ENCODE assay signal across 23 mouse cellular contexts in the genomic region with DNA sequence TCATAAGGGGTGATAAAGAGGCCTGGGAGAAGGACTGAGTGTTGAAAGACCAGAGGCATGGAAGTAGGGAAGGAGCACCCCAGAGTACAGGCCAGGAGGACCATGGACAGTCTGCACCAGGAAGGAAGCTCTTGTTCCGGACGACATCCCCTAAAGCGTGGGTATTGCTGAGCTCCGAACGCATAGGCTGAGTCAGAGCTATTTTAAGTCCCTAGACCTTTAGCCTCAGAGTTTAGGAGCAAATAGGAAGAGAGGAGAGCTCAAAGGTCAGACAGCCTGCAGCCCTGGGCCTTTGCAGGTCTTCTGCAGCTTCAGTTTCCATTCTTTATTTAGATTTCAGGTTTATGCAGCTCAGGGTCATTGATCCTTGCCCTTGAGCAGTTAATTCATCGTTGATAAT.
DNase-seq lines count a peak whose midpoint lies in the region; ATAC-seq and TF ChIP-seq lines count a peak whose summit lies in the region.
"Had no signal": no experiment of that assay in that cellular context is flagged by ENCODE, and none has a peak within 500 bp of the region (broad histone marks: within the 10 kb centered on the region; RNA-seq: fewer than 3 reads in every experiment).

No protein-coding gene starts in this region.

- H3K9me3 ChIP-seq in lung, postnatal 0 days (ENCODE audit: low read length), result no peaks in the 10 kb centered on the region
- no peaks in the 10 kb centered on the region for H3K9me3 ChIP-seq in liver, embryonic 12.5 days (replicated peaks)
- H3K9me3 ChIP-seq: embryonic facial prominence, embryonic 12.5 days; hindbrain, embryonic 15.5 days; limb, embryonic 15.5 days; megakaryocyte, embryonic 14.5 days had no signal

- peak; percentile 52 for ATAC-seq in lung, postnatal 0 days
- ATAC-seq in liver, embryonic 12.5 days, result peak; percentile 62; the same call in 1 of the 2 replicates
- no peak for ATAC-seq in monocyte, adult 5-6 weeks (replicated peaks; ENCODE audit: insufficient number of reproducible peaks, low FRiP score, low TSS enrichment, poor library complexity, severe bottlenecking)
- ATAC-seq: forebrain, embryonic 14.5 days had no signal

- TF ChIP-seq CTCF in lung, postnatal 0 days (IDR thresholded peaks at IDR 0.05), result no peak
- TF ChIP-seq CTCF in small intestine, adult 2 months (IDR thresholded peaks at IDR 0.05; ENCODE audit: extremely low read depth, insufficient read length, insufficient replicate concordance, low read depth, low read length), result no peak

- no peak overlapping the region for H3K9ac ChIP-seq in lung, postnatal 0 days (replicated peaks; ENCODE audit: low read depth)
- H3K9ac ChIP-seq in liver, embryonic 12.5 days, result no peak overlapping the region
- H3K9ac ChIP-seq: embryonic facial prominence, embryonic 12.5 days; heart, embryonic 12.5 days; hindbrain, embryonic 15.5 days; limb, embryonic 15.5 days had no signal

- H3K27me3 ChIP-seq in lung, postnatal 0 days (replicated peaks; ENCODE audit: insufficient read depth, low read length), result no peaks in the 10 kb centered on the region
- H3K27me3 ChIP-seq in liver, embryonic 12.5 days (replicated peaks), result no peaks in the 10 kb centered on the region
- H3K27me3 ChIP-seq in small intestine, adult 2 months (ENCODE audit: control insufficient read depth, insufficient read depth, low read length), result no peaks in the 10 kb centered on the region
- H3K27me3 ChIP-seq: embryonic facial prominence, embryonic 12.5 days; heart, embryonic 12.5 days; hindbrain, embryonic 15.5 days; limb, embryonic 15.5 days; megakaryocyte, embryonic 14.5 days had no signal

- no peaks in the 10 kb centered on the region for H3K4me1 ChIP-seq in lung, postnatal 0 days (ENCODE audit: insufficient read depth, low read depth, low read length)
- H3K4me1 ChIP-seq in liver, embryonic 12.5 days, result peaks cover 7% of the 10 kb centered on the region; the same call in 1 of the 2 replicates
- H3K4me1 ChIP-seq in small intestine, adult 2 months (ENCODE audit: control insufficient read depth, insufficient read depth, insufficient read length, low read length), result peaks cover 13% of the 10 kb centered on the region; the same call in 1 of the 2 replicates
- H3K4me1 ChIP-seq: embryonic facial prominence, embryonic 12.5 days; hindbrain, embryonic 15.5 days; limb, embryonic 15.5 days had no signal

- 47% methylated on average over 6 of the region's 6 CpGs for WGBS in lung, postnatal 0 days
- WGBS in liver, embryonic 12.5 days (ENCODE audit: insufficient replicate concordance), result 32% methylated on average over 6 of the region's 6 CpGs
- WGBS in small intestine, adult 2 months, result 14% methylated on average over 6 of the region's 6 CpGs

- no peak for TF ChIP-seq POLR2A in small intestine, adult 2 months (IDR thresholded peaks at IDR 0.05; ENCODE audit: low read depth, low read length)

- no peak overlapping the region for H3K27ac ChIP-seq in lung, postnatal 0 days (ENCODE audit: low read length)
- H3K27ac ChIP-seq in liver, embryonic 12.5 days, result no peak overlapping the region
- H3K27ac ChIP-seq in small intestine, adult 2 months (ENCODE audit: insufficient read depth, low read depth, low read length), result peak overlapping the region; percentile 52
- H3K27ac ChIP-seq: embryonic facial prominence, embryonic 12.5 days; hindbrain, embryonic 15.5 days; limb, embryonic 15.5 days had no signal

- H3K36me3 ChIP-seq in lung, postnatal 0 days (ENCODE audit: insufficient read depth, low read length), result no peaks in the 10 kb centered on the region
- no peaks in the 10 kb centered on the region for H3K36me3 ChIP-seq in liver, embryonic 12.5 days
- no peaks in the 10 kb centered on the region for H3K36me3 ChIP-seq in small intestine, adult 2 months (ENCODE audit: control insufficient read depth, insufficient read depth, low read length)
- H3K36me3 ChIP-seq: embryonic facial prominence, embryonic 12.5 days; heart, embryonic 12.5 days; hindbrain, embryonic 15.5 days; limb, embryonic 15.5 days had no signal

- H3K4me2 ChIP-seq in lung, postnatal 0 days (replicated peaks; ENCODE audit: low read depth, low read length), result no peak overlapping the region
- H3K4me2 ChIP-seq in liver, embryonic 12.5 days, result no peak overlapping the region
- H3K4me2 ChIP-seq: embryonic facial prominence, embryonic 12.5 days; heart, embryonic 12.5 days; hindbrain, embryonic 15.5 days; limb, embryonic 15.5 days had no signal

- no peak for TF ChIP-seq EP300 in lung, postnatal 0 days (IDR thresholded peaks at IDR 0.05)

- no peak overlapping the region for H3K4me3 ChIP-seq in lung, postnatal 0 days (ENCODE audit: low read depth, low read length)
- no peak overlapping the region for H3K4me3 ChIP-seq in liver, embryonic 12.5 days
- H3K4me3 ChIP-seq in small intestine, adult 2 months (ENCODE audit: low read depth, low read length), result no peak overlapping the region
- H3K4me3 ChIP-seq: embryonic facial prominence, embryonic 12.5 days; erythroblast, embryonic 14.5 days; heart, embryonic 12.5 days; hindbrain, embryonic 15.5 days; limb, embryonic 15.5 days; megakaryocyte, embryonic 14.5 days; myocyte had no signal

- peak; percentile 41 to 67 for DNase-seq in kidney, adult 8-10 months
- no peak for DNase-seq in kidney, postnatal 10 days
- DNase-seq in lung, postnatal 0 days (ENCODE audit: low spot score), result no peak
- DNase-seq in lung, postnatal 36 days, result no peak
- DNase-seq in cerebellum, adult 9-11 months, result no peak
- DNase-seq: cerebellum, adult 9-10 months; gastrocnemius, postnatal 36 days; heart, postnatal 14 days; layer of hippocampus, postnatal 36 days; lung, postnatal 14 days; midbrain, embryonic 14.5 days; thymus, adult 18-20 months had no signal

Comparison
In these comparisons a context has a peak if more than half of its experiments do, and no peak if none do; other contexts are left out.
1. DNase-seq: peak in kidney, adult 8-10 months (2 of 2); none in kidney, postnatal 10 days (single experiment), lung, postnatal 0 days (single experiment), lung, postnatal 36 days (single experiment) and cerebellum, adult 9-11 months (single experiment).